Mouse (Mus musculus): Measurements from ENCODE around the gene Parp16.
A peak's percentile ranks its signal among the peaks of the same experiment; 100 is the strongest.
"Not testable (repeated sequence)": the region's sequence is repeated elsewhere in the genome, so short reads cannot be mapped to it uniquely, and the experiment has no call there.

The Parp16 gene

DNA sequence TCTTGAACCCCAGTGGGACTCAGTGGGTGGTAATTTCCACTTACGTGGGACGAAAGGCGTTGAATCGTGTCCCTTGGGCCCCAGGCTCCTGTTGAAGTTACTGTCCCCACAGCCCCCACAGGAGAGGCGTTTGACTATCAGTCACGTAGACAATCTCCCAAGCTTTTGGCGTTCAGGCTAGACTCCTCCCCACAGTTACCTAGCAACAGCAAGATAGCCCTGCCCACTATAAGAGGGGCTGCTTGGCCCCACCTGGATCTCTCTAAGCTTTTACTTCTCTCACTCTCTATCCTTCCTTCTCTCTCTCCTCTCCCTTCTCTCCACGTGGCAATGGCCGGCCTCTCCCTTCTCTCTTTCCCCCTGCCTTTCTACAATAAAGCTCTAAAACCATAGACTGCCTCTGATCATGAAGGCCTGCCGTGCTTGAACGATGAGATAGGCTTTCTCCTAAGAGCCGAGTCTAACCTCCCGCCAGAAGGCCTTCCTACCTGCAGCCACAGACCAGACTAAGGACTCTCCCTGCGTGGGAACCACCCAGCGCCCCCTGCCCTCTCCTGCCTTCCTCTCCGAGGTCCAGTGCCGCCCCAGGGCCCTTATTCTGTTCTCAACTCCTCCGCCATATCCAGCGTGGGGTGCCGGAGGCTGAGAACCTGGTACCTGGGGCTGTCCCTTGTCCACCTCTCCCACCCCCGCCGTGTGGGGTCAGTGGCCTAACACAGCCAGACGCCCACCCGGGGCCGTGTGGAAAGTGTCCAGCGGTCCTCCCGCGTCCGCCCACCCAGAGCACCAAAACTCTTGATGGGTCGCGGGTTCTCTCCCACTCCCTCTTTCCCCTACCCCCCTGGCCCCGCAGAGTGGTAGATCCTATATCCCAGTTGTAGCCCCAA is 13.4 kb downstream of the Parp16 start:
- DNase-seq (ENCODE audit: low read depth) = no peak

DNA sequence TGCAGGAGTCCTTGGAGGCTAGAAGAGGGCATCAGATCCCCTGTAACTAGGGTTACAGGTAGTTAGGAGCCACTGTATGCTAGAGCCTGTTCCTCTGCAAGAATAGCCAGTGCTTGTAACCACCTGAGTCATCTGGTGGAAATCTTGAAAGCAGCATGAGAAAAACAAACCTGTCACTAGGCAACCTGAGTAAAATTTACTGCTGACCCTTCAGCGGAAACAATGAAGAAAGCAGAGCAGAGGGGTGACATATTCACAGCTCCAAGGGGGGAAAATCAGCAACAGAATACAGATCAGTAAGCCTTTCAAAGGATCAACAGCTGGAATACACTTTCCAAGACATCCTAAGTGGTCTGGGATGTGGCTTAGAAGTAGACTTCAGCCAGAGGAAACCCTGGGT is 16.4 kb downstream of the Parp16 start:
- no peak for DNase-seq (ENCODE audit: low read depth)

DNA sequence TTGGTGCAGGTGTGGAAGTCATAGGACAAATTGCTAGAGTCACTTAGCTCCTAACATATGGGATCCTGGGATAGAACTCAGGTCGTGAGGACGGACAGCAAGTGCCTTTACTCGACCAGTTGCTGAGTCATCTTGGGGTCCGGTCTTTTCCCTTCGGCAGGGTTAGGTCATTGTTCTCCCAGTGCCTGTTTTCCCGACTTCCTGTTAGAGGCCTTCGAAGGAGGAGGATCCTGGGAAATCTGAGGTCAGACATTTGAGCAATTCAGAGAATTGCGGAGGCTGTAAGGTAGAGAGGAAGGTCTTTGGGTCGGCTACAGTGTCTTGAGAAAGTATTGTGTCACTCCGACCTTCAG is 19.2 kb downstream of the Parp16 start:
- DNase-seq (ENCODE audit: low read depth) = no peak

DNA sequence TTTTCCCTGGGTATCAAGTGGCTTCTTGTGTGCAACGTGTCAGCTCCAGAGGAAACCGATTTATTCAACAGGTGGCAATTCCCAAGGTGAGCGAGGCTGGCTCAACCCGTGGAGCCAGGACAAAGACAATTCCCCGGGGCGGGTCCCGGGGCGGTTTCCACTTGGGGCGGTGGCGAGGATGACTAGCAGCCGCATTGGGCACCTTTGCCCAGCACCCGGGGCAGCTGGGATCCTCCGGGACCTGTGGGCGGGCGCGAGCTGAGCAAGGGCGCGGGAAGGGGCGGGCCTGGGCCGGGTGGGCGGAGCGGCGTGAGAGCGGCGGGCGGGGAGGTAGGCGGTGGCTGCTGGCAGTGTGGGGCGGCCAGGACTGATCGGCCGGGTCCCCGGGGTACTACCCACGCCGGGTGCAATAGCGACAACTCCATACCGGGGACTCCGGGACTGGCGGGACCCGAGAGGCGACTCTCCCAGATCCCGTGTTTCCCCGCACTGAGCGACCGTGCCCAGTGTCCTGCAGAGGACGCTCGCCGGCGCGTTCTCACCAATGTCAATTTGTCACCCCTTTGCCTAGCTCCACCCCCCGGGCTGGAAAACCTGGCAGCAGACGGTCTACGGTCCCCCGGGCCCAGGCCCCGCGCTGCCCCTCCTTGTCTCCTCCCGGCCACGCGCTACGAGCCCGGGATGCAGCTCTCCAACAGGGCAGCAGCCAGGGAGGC is 19.8 kb downstream of the Parp16 start:
- peak; percentile 90 for DNase-seq (ENCODE audit: low read depth)

DNA sequence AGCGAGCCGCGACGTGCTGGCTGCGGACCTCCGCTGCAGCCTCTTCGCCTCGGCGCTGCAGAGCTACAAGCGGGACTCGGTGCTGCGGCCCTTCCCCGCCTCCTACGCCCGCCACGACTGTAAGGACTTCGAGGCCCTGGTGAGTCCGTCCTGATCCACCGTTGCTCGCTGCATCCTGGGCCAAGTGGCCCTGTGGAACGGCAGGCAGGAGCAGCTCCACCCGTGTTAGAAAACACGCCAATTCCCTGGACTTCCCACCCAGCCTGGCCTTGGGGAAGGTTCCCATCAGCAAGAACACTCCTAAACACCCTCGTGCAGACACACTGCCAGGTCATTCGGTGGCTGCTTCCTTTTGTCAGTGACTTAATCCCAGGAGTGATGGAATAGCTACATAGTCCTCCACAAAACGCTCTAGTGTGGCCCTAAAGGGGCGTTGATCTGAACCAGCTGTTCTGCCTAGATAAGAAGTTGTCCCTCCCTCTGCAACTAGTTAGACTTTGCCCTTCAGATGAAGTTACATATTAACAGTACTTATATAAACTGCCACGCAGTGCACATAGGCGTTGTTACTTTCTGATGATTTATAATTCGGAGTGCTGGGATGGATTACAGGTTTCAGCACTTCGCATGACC is 20.5 kb downstream of the Parp16 start:
- DNase-seq (ENCODE audit: low read depth) = peak; percentile 94

DNA sequence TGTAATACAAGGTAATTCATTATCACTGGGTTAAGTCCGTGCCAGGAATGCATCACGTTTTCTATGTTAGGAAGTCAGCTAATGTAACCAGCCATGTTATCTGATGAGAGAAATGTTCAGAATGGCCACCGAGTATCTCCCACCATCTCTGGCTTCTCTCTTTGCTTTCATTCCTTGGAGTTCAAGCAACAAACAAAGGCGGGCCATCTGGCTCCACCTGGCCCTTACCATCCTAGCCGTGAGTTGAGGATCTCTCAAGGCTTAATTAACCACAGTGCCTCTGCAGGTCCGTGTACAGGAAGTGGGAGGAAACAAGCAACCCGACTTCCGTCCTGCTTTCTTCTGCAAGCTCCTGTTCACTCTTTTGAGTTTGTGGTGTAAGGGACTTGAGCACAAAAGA is 21.8 kb downstream of the Parp16 start:
- DNase-seq (ENCODE audit: low read depth) = peak; percentile 89

DNA sequence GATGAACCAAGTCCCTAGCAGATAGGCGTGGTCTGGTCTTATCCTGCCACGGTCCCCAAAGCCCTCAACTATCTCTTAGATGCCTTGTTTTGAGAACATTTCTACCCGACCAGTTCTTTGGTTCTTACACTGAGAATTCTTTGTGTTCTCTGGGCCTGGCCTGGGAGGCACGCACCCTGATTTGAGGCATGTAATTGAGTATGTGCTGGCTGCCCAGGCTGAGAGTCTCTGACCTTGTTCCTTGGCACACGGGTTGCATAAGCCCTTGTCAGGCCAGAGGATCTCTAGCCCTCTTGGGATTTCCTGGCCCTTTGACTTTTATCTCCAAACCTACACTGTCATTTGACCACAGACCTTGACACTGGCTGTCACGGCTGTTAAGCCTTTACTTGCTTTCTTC is 22.5 kb downstream of the Parp16 start:
- DNase-seq (ENCODE audit: low read depth) = peak; percentile 97

DNA sequence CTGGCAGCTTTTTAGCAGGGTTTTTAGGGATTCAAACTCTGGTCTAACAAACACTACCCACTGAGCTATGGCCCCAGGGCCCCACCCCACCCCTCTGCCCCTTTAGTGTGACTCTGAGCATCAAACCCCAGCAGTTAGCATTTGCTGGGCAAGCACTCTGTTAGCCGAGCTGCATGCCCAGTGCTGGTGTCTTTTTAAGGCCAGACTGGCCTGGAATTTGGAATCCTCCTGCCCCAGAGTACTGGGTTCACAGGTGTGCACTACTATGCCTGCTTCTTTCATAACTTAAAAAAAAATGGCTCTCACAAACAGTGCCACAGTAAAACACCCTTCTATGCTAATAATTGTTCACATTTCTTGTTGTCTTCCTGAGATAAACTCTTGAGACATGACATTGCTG is 23.8 kb downstream of the Parp16 start:
- DNase-seq (ENCODE audit: low read depth) = no peak

DNA sequence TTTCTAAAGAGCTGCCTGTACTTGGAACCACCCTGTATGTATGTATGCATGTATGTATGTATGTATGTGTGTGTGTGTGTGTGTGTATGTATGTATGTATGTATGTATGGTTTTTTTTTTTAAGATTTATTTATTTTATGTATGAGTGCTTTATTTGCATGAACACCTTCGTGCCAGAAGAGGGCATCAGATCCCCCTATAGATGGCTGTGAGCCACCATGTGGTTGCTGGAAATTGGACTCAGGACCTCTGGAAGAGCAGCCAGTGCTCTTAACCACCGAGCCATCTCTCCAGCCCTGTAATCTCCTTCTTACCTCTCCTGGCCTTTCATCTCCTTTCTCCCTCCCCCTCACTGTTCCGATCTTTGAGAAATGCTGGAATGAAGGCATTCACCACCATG is 25.2 kb downstream of the Parp16 start:
- DNase-seq (ENCODE audit: low read depth) = not testable (repeated sequence)

DNA sequence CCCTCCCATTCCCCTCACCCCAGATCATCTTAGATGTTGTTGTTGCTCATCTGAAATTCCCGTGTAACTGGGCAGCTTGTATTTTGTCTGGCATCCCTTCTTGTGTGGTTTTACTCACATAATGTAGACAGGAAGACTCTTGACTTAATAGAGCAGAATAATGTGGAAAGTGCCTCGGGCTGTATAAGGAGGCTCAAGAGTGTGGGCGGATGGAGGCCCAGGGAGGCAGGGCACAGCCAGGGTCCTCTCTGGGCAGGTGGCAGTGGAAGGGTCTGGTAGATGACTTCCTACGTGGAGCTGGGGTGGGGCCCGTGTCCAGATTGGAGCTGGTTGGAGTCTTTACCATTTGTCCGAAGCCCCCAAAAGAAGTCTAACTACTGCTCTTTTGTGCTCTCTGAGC is 28.8 kb downstream of the Parp16 start:
- no peak for DNase-seq (ENCODE audit: low read depth)

DNA sequence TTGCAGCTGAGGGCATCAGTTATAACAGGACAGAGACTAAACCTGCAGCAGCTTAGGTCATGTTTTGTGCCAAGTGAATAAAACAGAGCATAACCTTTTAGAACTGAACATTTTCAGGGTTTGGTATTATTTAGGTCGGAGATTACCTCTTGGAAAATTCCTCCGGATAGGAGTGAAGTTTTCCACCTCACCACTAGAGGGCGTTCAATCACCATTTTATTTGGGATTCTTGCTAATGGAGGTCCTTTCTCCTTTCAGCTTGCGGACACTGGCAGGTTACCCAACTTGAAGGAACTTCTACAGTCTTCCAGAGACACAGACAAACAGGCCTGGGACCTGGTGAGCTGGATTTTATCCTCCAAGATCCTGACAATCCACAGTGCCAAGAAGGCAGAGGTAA is 30.6 kb downstream of the Parp16 start:
- DNase-seq (ENCODE audit: low read depth) = peak; percentile 35

DNA sequence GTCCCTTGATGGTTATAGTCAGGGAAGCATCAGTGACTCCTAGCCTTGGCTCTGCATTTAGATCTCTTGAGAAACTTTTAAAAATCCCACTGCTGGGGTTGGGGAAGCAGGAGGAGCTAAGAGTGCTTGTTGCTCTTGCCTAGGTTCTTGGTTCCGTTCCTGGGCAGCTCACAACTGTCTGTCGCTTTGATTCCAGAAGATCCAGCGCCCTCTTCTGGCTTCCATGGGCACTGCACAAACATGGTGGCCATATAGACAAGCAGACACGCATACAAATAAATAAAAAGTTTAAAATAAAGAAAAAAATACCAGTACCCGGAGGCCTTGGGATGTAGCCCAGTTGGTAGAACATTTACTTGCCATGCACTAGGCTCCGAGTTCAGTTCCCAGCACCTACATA is 35.1 kb downstream of the Parp16 start:
- DNase-seq (ENCODE audit: low read depth) = peak; percentile 69

DNA sequence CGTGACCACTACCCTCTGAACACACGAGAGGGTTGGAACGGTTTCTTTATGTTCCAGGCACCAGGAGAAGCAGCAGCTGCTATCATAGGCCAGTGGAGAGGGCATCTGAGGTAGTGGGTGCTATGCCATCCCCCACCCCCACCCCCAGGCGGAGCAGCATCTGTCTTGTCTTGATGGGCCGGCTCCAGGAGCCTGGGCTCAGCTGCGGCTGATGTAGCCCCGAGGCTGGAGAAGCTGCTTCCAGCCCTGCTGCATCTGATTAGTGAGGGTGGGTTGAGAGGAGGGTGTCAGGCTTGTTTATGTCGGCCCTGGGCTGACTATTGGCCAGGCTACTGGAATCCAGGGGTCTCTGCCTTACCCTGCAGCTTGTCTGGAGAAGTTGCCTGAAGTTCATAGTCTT is 36.1 kb downstream of the Parp16 start:
- DNase-seq (ENCODE audit: low read depth) = no peak

DNA sequence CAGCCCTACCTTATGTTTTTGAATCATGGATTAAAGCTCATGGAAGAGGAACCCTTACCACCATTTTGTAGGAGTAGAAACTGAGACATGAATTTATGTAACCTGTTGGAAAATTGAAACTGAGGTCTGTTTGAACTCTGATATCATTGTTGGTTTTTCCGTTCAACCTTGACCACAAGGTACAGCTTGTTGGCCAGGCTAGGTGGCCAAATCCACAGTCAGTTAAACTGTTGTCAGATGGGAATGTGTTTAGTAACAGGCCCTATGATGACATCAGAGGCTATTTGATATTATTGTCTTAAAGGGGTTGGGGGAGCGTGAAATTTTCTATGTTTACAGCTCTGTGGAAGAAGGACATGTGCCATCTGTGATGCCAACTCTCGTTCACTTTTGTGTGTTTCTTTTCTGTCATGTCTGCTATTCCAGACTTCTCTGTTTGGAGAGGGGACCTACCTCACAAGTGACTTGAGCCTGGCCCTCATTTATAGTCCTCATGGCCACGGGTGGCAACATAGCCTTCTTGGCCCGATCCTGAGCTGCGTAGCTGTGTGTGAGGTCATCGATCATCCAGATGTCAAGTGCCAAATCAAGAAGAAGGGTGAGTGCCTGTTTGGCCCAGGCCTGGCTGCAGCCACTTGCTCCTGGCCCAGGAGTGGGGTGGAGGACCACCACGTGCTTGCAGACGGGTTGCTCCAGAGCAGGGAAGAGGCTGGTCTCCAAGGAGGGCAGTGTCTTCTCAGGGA is 38.3 kb downstream of the Parp16 start:
- DNase-seq (ENCODE audit: low read depth) = peak; percentile 33

DNA sequence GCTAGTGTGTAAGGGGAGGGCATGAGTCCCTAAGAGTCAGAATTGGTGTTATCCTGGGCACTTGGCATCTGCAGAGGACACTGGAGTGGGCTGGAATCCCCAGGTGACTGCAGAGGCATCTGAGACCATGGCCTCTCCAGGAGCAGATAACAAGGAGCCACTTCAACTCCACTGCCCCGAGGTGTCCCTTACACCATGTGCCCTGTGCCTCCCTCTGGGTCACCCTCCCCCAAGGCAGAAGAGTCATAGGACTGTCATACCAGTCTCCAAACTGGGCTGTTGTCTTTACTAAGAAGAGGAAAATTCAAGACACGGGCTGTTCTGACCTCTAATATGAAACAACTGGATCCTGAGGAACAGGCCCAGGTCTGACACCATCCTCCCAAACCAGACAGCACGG is 39.6 kb downstream of the Parp16 start:
- DNase-seq (ENCODE audit: low read depth) = no peak

DNA sequence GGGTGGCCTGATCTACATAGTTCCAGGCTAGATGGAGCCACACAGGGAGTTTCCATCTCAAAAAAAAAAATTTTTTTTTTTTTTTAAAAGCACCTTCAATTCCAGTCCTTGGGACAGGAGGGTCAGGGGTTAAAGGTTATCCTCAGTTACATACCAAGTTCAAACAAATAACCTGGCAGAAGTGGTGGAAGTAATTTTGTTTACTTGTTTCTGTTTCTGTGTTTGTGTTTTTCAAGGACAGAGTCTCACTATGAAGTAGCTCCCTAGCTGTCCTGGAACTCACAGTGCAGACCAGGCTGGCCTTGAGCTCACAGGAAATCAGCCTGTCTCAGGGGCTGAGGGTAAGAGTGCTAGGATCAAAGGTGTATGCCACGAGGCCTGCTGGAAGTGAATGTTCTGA is 40.4 kb downstream of the Parp16 start:
- no peak for DNase-seq (ENCODE audit: low read depth)

DNA sequence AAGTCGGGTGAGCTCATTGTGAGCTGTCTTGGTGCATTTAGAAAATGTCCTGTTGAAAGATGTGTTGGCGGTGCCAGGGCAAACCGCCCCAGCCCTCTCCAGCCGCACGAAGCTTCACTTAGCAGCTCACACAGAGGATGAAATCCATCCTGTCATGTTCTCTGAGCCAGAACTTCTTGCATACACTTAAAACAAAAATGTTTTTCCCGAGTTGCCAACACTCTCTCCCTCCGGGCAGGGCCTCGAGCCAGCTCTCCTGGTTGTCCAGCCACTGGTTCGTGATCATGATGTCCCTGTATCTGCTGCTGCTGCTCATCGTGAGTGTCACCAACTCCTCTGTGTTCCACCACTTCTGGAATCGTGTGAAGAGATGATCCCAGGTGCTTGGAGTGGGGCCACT is 42.5 kb downstream of the Parp16 start:
- DNase-seq (ENCODE audit: low read depth) = no peak

DNA sequence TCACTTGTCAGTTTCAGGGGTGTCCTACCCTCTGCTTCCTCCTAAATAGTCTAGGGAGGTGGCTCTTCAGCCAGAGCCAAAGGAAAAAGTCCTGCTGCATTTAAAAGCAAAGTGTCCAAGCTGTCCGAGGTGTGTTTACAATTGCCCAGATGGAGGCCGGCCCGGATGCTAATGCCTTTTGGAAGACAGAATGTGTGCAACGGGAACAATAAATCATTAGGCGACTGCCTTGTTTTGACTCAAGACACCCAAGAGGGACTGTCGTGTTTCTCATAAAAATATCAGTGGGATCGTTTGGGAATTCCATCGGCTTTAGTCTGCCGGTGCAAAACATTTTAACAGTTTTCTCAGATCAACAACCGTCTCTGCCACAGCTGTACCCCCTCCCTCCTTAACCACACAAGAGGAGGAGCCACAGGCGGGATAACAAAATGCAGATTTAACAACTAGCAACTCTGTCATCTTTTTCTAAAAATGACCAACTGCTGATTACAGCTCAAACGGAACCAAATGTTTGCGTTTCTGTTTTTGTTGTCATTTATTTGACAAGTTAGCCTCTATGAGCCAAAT is 43.1 kb downstream of the Parp16 start:
- DNase-seq (ENCODE audit: low read depth) = no peak

DNA sequence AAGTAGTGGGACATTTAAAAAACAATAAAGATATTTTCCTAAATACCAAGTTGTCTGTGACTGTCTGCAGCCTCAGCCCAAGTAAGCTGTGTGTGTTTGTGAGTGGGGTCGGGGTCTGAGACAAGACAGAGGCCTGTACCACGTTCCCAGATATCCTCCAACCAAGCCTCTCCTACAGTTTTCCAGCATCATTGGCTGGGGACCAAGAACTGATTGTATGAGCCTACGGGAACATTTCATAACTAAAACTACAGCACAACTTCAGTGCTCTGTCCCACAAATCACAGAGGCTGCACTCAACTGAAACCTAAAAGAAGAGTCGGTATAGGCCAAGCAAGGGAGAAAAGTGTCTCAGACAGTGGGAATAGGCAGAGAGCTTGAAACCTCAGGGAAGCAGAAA is 44.0 kb downstream of the Parp16 start:
- no peak for DNase-seq (ENCODE audit: low read depth)

DNA sequence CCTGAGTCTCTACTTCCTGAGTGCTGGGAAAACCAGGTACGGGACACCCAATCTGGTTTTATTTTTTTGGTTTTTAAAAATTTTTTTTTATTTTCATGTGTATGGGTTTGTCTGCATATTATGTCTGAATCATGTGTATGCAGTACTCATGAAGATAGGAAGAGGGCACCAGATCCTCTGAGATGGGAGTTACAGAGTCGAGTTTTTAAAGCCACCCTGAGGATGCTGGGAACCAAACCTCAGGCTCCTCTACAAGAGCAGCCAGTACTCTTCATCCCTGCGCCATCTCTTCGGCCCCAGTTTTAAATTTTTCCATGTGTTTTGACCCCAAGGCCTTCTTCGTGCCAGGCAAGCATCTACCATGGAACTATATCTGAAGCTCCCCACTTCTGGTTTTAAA is 44.6 kb downstream of the Parp16 start:
- peak; percentile 15 for DNase-seq (ENCODE audit: low read depth)

DNA sequence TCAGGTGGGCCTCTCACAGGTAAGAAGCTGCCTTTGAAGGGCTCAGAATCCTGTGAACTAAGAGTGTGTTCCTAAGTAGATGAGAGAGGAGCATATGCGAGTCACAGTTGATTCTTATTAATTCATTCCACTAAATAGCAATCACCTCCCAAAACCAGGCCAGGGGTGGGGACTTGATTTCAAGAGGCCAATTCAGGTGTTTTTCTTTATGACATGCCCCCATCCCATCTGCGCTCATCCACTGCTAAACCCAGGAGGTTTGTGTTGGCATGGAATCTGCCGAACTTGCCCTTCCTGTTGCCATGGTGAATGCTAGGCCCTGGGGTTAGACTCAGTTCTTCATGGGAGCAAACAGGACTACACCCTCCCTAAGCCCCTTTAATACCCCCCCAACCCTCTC is 45.4 kb downstream of the Parp16 start:
- no peak for DNase-seq (ENCODE audit: low read depth)

DNA sequence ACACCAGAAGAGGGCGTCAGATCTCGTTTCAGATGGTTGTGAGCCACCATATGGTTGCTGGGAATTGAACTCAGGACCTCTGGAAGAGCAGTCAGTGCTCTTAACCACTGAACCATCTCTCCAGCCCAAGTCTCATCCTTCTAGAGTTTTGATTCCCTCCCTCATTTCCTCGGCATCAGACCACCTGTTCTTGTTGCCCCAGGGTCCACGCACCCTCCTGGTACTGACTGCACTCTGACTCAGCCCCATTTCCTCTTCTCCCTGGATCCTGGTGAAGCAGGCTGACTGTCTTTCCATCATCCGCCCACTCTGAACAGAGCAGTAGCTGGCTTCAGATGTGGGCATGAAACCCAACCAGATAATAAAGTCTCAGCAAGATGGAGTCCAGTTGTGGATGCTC is 46.8 kb downstream of the Parp16 start:
- no peak for DNase-seq (ENCODE audit: low read depth)

Data from 416B (cell line).